Mouse (Mus musculus) heart, postnatal 4 days (tissue): ENCODE results near the gene Svs4. TPM values are rescaled to one million over a fixed set of nuclear protein-coding genes. Genes with fewer than 3 reads are reported as not detected.
"Not testable (repeated sequence)": the region's sequence is repeated elsewhere in the genome, so short reads cannot be mapped to it uniquely, and the experiment has no call there.

ENCODE experiments used
- DNase-seq: peaks from one replicate; pipeline ENCODE4 v3.0.0; 2021
- total RNA-seq, 2 experiments: library from RNA; stranded (reverse); gene quantifications; 2 replicates each; pipeline ENCODE4 v1.2.3; 2021

Svs4 gene
- total RNA-seq = not detected

GRCm38 (mm10) chr2:164278359-164278758 lies at the start of gene Svs4:
Svs4 (minus strand) TSS chr2:164278459.
- DNase-seq = no peak

- no peak for DNase-seq
Measured at GRCm38 (mm10) chr2:164320983-164321382, 42.7 kb upstream of the Svs4 start.

- not testable (repeated sequence) for DNase-seq
Measured at GRCm38 (mm10) chr2:164316451-164316850, 38.2 kb upstream of the Svs4 start, which contains the start of gene Svs6. Svs6 (plus strand) TSS chr2:164316751.

- DNase-seq = not testable (repeated sequence)
Measured at GRCm38 (mm10) chr2:164315460-164315859, 37.2 kb upstream of the Svs4 start.

GRCm38 (mm10) chr2:164312599-164312998 lies 34.3 kb upstream of the Svs4 start:
- DNase-seq = no peak

GRCm38 (mm10) chr2:164288968-164289367 lies 10.7 kb upstream of the Svs4 start, which contains the start of gene Svs3a:
Svs3a (plus strand) TSS chr2:164289268.
- DNase-seq = not testable (repeated sequence)

- DNase-seq = not testable (repeated sequence)
Measured at GRCm38 (mm10) chr2:164256540-164256939, 21.7 kb downstream of the Svs4 start, which contains the start of gene Svs3b. Svs3b (minus strand) TSS chr2:164256640.

- DNase-seq = no peak
Measured at GRCm38 (mm10) chr2:164238366-164238765, 39.9 kb downstream of the Svs4 start, which contains the start of gene Svs2. Svs2 (minus strand) TSS chr2:164238466.

GRCm38 (mm10) chr2:164232671-164233070 lies 45.6 kb downstream of the Svs4 start:
- DNase-seq = no peak

GRCm38 (mm10) chr2:164228361-164229070 lies 49.7 kb downstream of the Svs4 start:
- no peak for DNase-seq

Other genes with a start within 250 kb of the Svs4 start
- gene Stk4, start 208.1 kb downstream of the Svs4 start, total RNA-seq = 10 to 100 TPM; 20.4 to 22.1 TPM
- 10 to 100 TPM; 28.0 to 28.7 TPM for gene Tomm34, start 207.3 kb downstream of the Svs4 start, total RNA-seq
- gene Kcns1, start 107.3 kb downstream of the Svs4 start, total RNA-seq = under 1 TPM in 1 of 2 experiments, not detected in 1; 0.19 TPM
- not detected for gene Wfdc5, start 95.7 kb downstream of the Svs4 start, total RNA-seq
- not detected for gene Wfdc12, start 87.9 kb downstream of the Svs4 start, total RNA-seq
- gene Wfdc15a, start 78.3 kb downstream of the Svs4 start, total RNA-seq = not detected
- gene Wfdc15b, start 56.8 kb downstream of the Svs4 start, total RNA-seq = not detected
- gene Svs2, start 40.0 kb downstream of the Svs4 start, total RNA-seq = not detected
- gene Svs3b, start 21.8 kb downstream of the Svs4 start, total RNA-seq = not detected
- not detected for gene Svs3a, start 10.8 kb upstream of the Svs4 start, total RNA-seq
- not detected for gene Svs6, start 38.3 kb upstream of the Svs4 start, total RNA-seq
- not detected for gene Svs5, start 54.3 kb upstream of the Svs4 start, total RNA-seq
- gene Slpi, start 110.6 kb upstream of the Svs4 start, total RNA-seq = under 1 TPM; 0.41 to 0.83 TPM
- not detected for gene Rbpjl, start 124.7 kb upstream of the Svs4 start, total RNA-seq
- 1 to 10 TPM; 1.8 TPM for gene Matn4, start 126.7 kb upstream of the Svs4 start, total RNA-seq
- gene Sdc4, start 165.4 kb upstream of the Svs4 start, total RNA-seq = 10 to 100 TPM; 22.1 to 25.8 TPM
- 10 to 100 TPM; 20.2 to 23.1 TPM for gene Sys1, start 178.5 kb upstream of the Svs4 start, total RNA-seq
- gene Gm20458, start 182.5 kb upstream of the Svs4 start, total RNA-seq = 1 to 10 TPM; 2.5 to 4.3 TPM
- gene Trp53tg5, start 195.3 kb upstream of the Svs4 start, total RNA-seq = not detected
- 10 to 100 TPM; 19.2 to 21.2 TPM for gene Dbndd2, start 207.6 kb upstream of the Svs4 start, total RNA-seq
- gene Pigt, start 219.1 kb upstream of the Svs4 start, total RNA-seq = 10 to 100 TPM; 61.8 to 64.1 TPM